Mouse (Mus musculus) retina, postnatal 1 day (tissue): Measurements from ENCODE around the gene Gramd1a.

Source experiments
- DNase-seq: peaks from one replicate; pipeline ENCODE4 v3.0.0-alpha.2; 2012

Gene Gramd1a

GRCm38 (mm10) chr7:31088206-31088605 is 67.5 kb downstream of the Gramd1a start:
- no peak for DNase-seq

GRCm38 (mm10) chr7:31087262-31087661 is 68.4 kb downstream of the Gramd1a start:
- DNase-seq: no peak

DNA sequence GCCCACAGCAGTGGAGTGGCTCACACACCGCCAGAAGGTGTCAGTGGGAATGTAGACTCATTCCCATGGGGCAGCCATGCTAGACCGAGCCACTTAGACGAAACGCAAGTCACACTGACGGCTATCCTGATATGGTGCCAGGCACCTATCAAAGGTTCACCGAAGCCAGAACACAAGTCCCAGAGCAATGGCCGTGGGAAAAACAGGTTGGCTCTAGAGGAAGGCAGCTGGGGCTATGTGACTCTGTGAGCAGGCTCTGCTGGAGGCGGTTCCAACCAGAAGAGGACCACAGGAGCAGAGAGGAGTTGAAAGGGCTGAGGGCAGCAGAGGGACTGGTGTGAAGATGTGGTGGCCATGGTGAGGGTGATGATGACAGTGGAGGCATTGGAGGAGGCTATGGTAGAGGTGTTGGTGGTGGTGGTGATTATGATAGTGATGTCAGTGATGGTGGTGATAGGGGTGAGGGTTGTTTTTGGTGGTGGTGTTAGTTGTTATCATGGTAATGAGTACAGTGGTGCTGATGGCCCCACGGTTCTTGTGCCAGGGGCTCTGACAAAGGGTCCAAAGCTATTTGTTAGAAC is 69.4 kb downstream of the Gramd1a start:
- no peak for DNase-seq

DNA sequence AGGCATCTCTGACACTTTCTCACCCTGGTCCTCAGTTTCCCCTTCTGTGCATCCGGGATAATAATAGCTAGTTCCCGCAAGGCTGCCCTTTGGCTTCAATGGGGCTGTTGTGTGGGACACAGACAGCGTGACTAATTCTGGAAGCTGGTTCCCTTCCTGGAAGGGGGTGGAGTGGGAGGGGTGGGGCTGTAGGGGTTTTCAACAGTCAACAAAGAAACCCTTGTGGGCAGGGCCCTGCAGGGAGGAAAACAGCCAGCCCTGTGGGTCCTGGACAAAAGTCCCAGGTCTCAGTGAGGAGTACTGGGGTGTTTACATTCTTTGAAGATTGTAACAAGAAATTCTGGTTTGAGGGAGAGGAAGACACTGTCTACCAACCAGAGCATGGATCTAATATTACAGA is 70.5 kb downstream of the Gramd1a start:
- DNase-seq: peak; percentile 86

DNA sequence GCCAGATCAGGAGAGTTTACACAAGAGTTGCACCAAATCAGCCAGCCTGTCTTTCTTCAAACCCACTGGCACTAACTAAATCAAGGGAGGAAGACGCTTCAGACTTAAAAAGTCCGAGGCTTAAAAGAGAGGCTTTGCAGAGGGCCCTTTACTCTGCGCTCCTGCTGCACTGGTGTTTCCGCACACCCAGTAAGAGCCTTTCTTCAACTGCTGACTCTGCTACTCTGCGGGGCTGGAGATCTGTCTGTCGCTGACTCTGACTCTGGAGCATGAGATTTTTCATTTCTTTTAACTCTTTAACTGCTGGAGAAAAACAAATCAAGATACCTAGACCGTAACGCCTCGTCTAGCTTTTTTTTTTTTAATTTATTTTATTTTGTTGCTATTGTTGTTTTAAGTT is 71.6 kb downstream of the Gramd1a start:
- DNase-seq: no peak

GRCm38 (mm10) chr7:31082831-31083588 is 72.7 kb downstream of the Gramd1a start:
- peak; percentile 78 for DNase-seq

DNA sequence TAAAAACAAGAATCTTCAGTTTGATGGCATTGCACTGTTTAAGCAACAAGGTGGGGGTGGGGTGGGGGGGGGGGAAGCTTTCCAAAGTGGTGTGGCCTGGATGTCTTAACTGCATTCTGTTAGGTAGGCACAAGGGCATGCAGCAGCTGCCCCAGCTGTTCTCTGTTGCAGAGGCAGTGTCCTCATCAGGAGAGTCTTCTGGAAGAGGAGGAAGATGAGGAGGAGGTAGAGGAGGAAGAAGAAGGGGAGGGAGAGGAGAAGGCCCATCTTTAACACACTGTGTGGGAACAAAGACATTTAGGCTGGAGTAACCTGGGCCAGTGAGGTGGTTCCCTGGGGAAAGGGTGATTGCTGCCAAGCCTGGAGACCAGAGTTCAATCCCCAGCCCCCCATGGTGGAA is 73.6 kb downstream of the Gramd1a start:
- no peak for DNase-seq

- DNase-seq: no peak
These were observed 74.6 kb downstream of the Gramd1a start for GRCm38 (mm10) chr7:31081106-31081505.

- peak; percentile 85 for DNase-seq
These were observed 75.1 kb downstream of the Gramd1a start for GRCm38 (mm10) chr7:31080611-31081010.
